Mouse (Mus musculus): ENCODE results near the gene Ggt6. TPM values are rescaled to one million over a fixed set of nuclear protein-coding genes. Genes with fewer than 3 reads are reported as not detected.

Gene Ggt6
- polyA plus RNA-seq, 1 experiment from 2014 or later, result 1.6 TPM

GRCm38 (mm10) chr11:72397072-72397471, 38.3 kb upstream of the Ggt6 start:
- Histone ChIP-seq H3K4me1 (ENCODE audit: insufficient read depth, low read length) (peaks cover 60% of the 10 kb centered on the region), H3K4me2 (replicated peaks; ENCODE audit: low read depth, low read length) (no peak overlapping the region), H3K4me3 (ENCODE audit: low read length) (no peak overlapping the region), H3K9ac (replicated peaks; ENCODE audit: low read length) (no peak overlapping the region), H3K9me3 (ENCODE audit: low read length) (no peaks in the 10 kb centered on the region), H3K27ac (ENCODE audit: low read length) (no peak overlapping the region), H3K36me3 (ENCODE audit: insufficient read depth, low read length) (peaks cover 36% of the 10 kb centered on the region), H3K27me3 (ENCODE audit: insufficient read depth, low read length) (no peaks in the 10 kb centered on the region)
- ATAC-seq (ENCODE audit: low FRiP score, low TSS enrichment), result no peak
- 71% methylated on average over 10 of the region's 10 CpGs for WGBS

DNA sequence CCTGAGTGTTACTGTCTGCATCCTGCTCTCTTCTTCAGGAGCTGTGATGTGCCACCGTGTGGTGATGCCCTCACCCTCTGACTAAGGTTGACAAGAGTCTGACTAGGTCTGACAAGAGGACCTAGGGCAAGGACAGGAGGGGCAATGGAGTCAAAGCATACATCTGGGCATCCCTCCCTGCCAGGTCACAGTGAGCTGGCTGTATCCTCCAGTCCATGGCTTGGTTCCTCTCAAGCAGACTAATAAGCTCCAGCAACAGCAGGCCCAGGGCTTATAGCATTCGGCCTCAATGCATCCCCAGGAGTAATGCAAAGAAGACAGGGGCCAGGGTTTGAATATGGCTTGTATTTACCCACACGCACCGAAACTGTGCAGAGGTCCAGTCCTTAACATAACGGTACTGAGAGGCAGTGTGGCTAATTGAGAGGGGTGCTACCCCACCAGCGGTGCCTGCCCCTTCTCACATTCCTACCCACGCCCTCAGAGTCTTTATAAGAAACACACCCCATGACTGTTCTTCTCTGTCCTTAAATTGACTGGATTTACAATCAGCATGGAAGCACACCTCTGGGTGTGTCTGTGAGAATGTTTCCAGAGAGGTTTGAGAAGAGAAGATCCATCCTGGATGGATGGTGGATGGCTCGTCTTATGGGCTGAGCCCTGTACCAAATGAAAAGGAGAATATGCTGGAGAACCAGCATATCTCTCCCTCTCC, 37.4 kb upstream of the Ggt6 start:
- Histone ChIP-seq H3K27ac (ENCODE audit: low read length) (no peak overlapping the region), H3K36me3 (ENCODE audit: insufficient read depth, low read length) (peaks cover 35% of the 10 kb centered on the region), H3K4me3 (ENCODE audit: low read length) (no peak overlapping the region), H3K4me2 (replicated peaks; ENCODE audit: low read depth, low read length) (no peak overlapping the region), H3K9ac (replicated peaks; ENCODE audit: low read length) (no peak overlapping the region), H3K9me3 (ENCODE audit: low read length) (no peaks in the 10 kb centered on the region), H3K27me3 (ENCODE audit: insufficient read depth, low read length) (no peaks in the 10 kb centered on the region), H3K4me1 (ENCODE audit: insufficient read depth, low read length) (peaks cover 69% of the 10 kb centered on the region)
- ATAC-seq (ENCODE audit: low FRiP score, low TSS enrichment), result no peak
- WGBS, result 88% methylated on average over 8 of the region's 8 CpGs

DNA sequence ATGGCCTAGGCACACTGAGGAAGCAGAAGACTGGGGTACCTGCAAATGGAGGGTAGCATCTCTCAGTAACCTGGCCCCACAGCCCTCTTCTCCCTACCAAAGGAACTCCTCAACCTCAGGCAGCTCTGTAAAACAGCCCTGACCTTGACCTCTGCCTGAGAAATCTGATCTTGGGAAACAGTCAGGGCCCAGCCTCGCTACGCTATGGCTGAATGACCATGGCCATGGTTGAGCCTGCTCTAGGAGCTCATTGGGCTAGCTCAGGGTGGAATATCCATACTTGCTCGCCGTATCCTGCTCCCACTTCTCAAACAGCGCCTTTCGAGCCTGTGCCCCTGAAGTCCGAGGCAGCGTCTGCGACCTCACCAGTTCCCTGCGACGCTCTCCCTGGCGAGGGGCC, 34.3 kb upstream of the Ggt6 start:
- Histone ChIP-seq H3K9ac (replicated peaks; ENCODE audit: low read length) (no peak overlapping the region), H3K4me3 (ENCODE audit: low read length) (no peak overlapping the region), H3K36me3 (ENCODE audit: insufficient read depth, low read length) (peaks cover 25% of the 10 kb centered on the region), H3K4me1 (ENCODE audit: insufficient read depth, low read length) (peaks cover 75% of the 10 kb centered on the region), H3K27ac (ENCODE audit: low read length) (peak overlapping the region; percentile 81), H3K4me2 (replicated peaks; ENCODE audit: low read depth, low read length) (0 out of 2 replicates have a peak overlapping the region, but pooled peaks have one; percentile 3), H3K27me3 (ENCODE audit: insufficient read depth, low read length) (no peaks in the 10 kb centered on the region), H3K9me3 (ENCODE audit: low read length) (no peaks in the 10 kb centered on the region)
- peak; percentile 74 for ATAC-seq (ENCODE audit: low FRiP score, low TSS enrichment)
- WGBS, result 36% methylated on average over 12 of the region's 12 CpGs

GRCm38 (mm10) chr11:72402017-72402416, 33.3 kb upstream of the Ggt6 start:
- H3K4me2 ChIP-seq (replicated peaks; ENCODE audit: low read depth, low read length), result peak overlapping the region; percentile 3
- no peak overlapping the region for H3K4me3 ChIP-seq (ENCODE audit: low read length)
- H3K9me3 ChIP-seq (ENCODE audit: low read length), result no peaks in the 10 kb centered on the region
- H3K27ac ChIP-seq (ENCODE audit: low read length), result peak overlapping the region; percentile 81
- peaks cover 21% of the 10 kb centered on the region for H3K36me3 ChIP-seq (ENCODE audit: insufficient read depth, low read length)
- H3K9ac ChIP-seq (replicated peaks; ENCODE audit: low read length), result no peak overlapping the region
- H3K27me3 ChIP-seq (ENCODE audit: insufficient read depth, low read length), result no peaks in the 10 kb centered on the region
- peak; percentile 77 for ATAC-seq (ENCODE audit: low FRiP score, low TSS enrichment)
- WGBS, result 27% methylated on average over 5 of the region's 5 CpGs
- peaks cover 75% of the 10 kb centered on the region for H3K4me1 ChIP-seq (ENCODE audit: insufficient read depth, low read length)

- H3K27ac ChIP-seq (ENCODE audit: low read length), result peak overlapping the region; percentile 81
- H3K36me3 ChIP-seq (ENCODE audit: insufficient read depth, low read length), result peaks cover 14% of the 10 kb centered on the region
- H3K4me1 ChIP-seq (ENCODE audit: insufficient read depth, low read length), result peaks cover 75% of the 10 kb centered on the region
- no peak for ATAC-seq (ENCODE audit: low FRiP score, low TSS enrichment)
- H3K9me3 ChIP-seq (ENCODE audit: low read length), result no peaks in the 10 kb centered on the region
- H3K9ac ChIP-seq (replicated peaks; ENCODE audit: low read length), result peak overlapping the region; percentile 0
- H3K4me2 ChIP-seq (replicated peaks; ENCODE audit: low read depth, low read length), result no peak overlapping the region
- H3K27me3 ChIP-seq (ENCODE audit: insufficient read depth, low read length), result no peaks in the 10 kb centered on the region
- 80% methylated on average over 12 of the region's 12 CpGs for WGBS
- H3K4me3 ChIP-seq (ENCODE audit: low read length), result no peak overlapping the region
These were observed 32.4 kb upstream of the Ggt6 start for GRCm38 (mm10) chr11:72402969-72403368.

DNA sequence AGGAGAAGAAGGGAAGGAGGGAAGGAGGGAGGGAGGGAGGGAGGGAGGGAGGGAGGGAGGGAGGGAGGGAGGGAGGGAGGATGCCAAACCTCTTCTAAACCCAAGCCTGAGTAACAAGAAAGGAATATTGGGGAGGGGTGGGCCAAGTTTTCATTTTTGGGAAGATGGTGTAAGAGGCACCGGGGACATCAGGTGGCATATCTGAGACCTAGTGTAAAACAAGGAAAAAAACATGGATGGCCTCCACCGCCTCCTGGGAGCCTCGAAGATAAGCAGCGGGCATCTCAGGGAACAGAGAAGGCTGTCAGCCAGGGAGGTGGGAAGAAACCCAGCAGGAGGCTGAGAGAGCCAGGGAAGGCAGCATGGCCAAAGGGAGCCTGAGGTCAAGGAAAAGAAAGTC, 29.8 kb upstream of the Ggt6 start:
- peak overlapping the region; percentile 27 for H3K27ac ChIP-seq (ENCODE audit: low read length)
- 69% methylated on average over 4 of the region's 4 CpGs for WGBS
- ATAC-seq (ENCODE audit: low FRiP score, low TSS enrichment), result no peak
- no peak overlapping the region for H3K4me2 ChIP-seq (replicated peaks; ENCODE audit: low read depth, low read length)
- 0 out of 2 replicates have a peak overlapping the region, but pooled peaks have one; percentile 5 for H3K9ac ChIP-seq (replicated peaks; ENCODE audit: low read length)
- no peak overlapping the region for H3K4me3 ChIP-seq (ENCODE audit: low read length)
- H3K27me3 ChIP-seq (ENCODE audit: insufficient read depth, low read length), result 0 out of 2 replicates have a peak, but pooled peaks cover 4% of the 10 kb centered on the region
- peaks cover 88% of the 10 kb centered on the region for H3K4me1 ChIP-seq (ENCODE audit: insufficient read depth, low read length)
- no peaks in the 10 kb centered on the region for H3K36me3 ChIP-seq (ENCODE audit: insufficient read depth, low read length)
- H3K9me3 ChIP-seq (ENCODE audit: low read length), result no peaks in the 10 kb centered on the region

DNA sequence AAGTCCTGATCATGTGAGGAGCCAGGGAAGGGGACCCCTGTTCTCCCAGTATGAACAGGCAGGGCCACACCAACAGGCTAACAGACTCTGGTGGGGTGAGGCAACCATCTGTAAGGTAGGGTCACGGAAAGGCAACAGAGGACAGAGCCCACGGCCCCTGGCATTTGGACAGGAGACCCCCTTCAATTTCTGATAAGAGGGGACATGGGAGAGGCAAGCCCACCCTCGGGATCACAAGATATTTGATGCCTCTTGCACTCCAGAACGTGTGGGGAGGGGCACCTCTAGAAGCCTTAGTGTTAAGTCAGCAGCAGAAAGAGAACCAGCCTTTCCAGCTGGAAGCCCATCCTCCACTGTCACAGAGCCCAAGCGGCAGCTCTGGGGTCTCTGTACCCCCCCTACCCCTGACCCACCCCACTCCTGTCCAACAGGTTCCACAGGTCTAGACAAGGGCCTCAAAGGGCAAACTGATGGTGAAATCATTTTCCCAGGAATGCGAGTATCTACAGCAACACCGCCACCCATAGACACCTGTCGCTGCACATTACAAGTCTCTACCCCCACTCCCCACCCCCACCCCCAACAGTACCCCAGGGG, 29.1 kb upstream of the Ggt6 start:
- WGBS, result 54% methylated on average over 8 of the region's 8 CpGs
- Histone ChIP-seq H3K27me3 (ENCODE audit: insufficient read depth, low read length) (0 out of 2 replicates have a peak, but pooled peaks cover 4% of the 10 kb centered on the region), H3K27ac (ENCODE audit: low read length) (peak overlapping the region; percentile 66), H3K9ac (replicated peaks; ENCODE audit: low read length) (peak overlapping the region; percentile 56; the same call in 1 of the 2 replicates), H3K4me1 (ENCODE audit: insufficient read depth, low read length) (peaks cover 85% of the 10 kb centered on the region), H3K4me2 (replicated peaks; ENCODE audit: low read depth, low read length) (peak overlapping the region; percentile 93), H3K36me3 (ENCODE audit: insufficient read depth, low read length) (no peaks in the 10 kb centered on the region), H3K9me3 (ENCODE audit: low read length) (no peaks in the 10 kb centered on the region), H3K4me3 (ENCODE audit: low read length) (no peak overlapping the region)
- no peak for ATAC-seq (ENCODE audit: low FRiP score, low TSS enrichment)

DNA sequence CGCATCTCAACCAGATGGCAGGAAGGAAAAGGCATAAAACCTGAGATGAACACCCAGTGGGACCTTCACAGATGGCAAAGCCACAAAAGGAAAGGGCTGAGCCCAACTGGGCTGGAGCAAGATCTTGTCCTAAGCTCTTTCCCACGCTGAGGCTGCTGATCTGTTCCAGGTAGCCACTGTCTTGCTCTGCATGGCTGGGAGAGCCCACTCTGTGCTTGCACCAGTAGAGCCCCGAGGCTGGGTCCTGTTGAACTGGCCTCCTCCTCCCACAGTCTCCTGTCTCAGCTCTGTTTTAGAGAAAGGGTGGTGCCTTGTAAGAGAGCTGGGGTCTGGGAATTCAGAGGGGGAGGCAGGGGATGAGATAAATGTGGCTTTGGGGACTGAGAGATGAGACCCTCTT, 28.2 kb upstream of the Ggt6 start:
- Histone ChIP-seq H3K27ac (ENCODE audit: low read length) (peak overlapping the region; percentile 66), H3K36me3 (ENCODE audit: insufficient read depth, low read length) (no peaks in the 10 kb centered on the region), H3K9me3 (ENCODE audit: low read length) (no peaks in the 10 kb centered on the region), H3K4me1 (ENCODE audit: insufficient read depth, low read length) (peaks cover 80% of the 10 kb centered on the region), H3K27me3 (ENCODE audit: insufficient read depth, low read length) (0 out of 2 replicates have a peak, but pooled peaks cover 4% of the 10 kb centered on the region), H3K9ac (replicated peaks; ENCODE audit: low read length) (peak overlapping the region; percentile 56), H3K4me3 (ENCODE audit: low read length) (peak overlapping the region; percentile 83), H3K4me2 (replicated peaks; ENCODE audit: low read depth, low read length) (peak overlapping the region; percentile 93)
- 22% methylated on average over 3 of the region's 3 CpGs for WGBS
- ATAC-seq (ENCODE audit: low FRiP score, low TSS enrichment), result no peak

DNA sequence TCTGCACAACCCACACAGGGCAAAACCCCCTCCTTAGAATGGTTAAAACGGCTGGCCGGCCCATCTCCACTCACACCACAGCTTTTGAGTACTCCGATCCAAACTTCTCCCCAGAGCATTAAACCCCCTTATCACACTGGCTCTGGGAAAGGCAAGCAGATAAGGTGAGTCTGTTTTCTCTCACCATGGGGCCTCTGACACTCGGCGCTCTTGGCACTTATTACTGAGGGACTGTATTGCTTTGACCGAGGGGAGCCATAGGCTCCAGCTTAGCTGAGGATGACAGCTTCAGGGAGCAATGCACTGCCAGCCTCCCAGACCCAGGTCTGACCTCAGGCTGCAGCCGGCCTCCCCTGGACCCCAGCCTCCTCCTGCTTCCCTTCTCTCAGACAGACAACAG, 27.8 kb upstream of the Ggt6 start:
- 23% methylated on average over 7 of the region's 7 CpGs for WGBS

More for the DNA sequence above, 27.8 kb upstream of the Ggt6 start:
- H3K9ac ChIP-seq (replicated peaks; ENCODE audit: low read length), result peak overlapping the region; percentile 45; the same call in 1 of the 2 replicates
- H3K36me3 ChIP-seq (ENCODE audit: insufficient read depth, low read length), result no peaks in the 10 kb centered on the region
- H3K27ac ChIP-seq (ENCODE audit: low read length), result peak overlapping the region; percentile 66
- H3K27me3 ChIP-seq (ENCODE audit: insufficient read depth, low read length), result 0 out of 2 replicates have a peak, but pooled peaks cover 4% of the 10 kb centered on the region
- H3K4me1 ChIP-seq (ENCODE audit: insufficient read depth, low read length), result peaks cover 80% of the 10 kb centered on the region
- peak overlapping the region; percentile 93 for H3K4me2 ChIP-seq (replicated peaks; ENCODE audit: low read depth, low read length)
- H3K4me3 ChIP-seq (ENCODE audit: low read length), result peak overlapping the region; percentile 83
- ATAC-seq (ENCODE audit: low FRiP score, low TSS enrichment), result no peak
- H3K9me3 ChIP-seq (ENCODE audit: low read length), result no peaks in the 10 kb centered on the region
